Mouse (Mus musculus) embryonic fibroblast, embryonic 13.5 days (primary cell): Measurements from ENCODE around the gene Lingo1.

Experiments used
- CTCF ChIP-seq: IDR thresholded peaks from 2 replicates; pipeline ENCODE4 v1.5.1; 2011; ENCODE audit warnings: mild to moderate bottlenecking, control low read depth, low read length, moderate library complexity, borderline replicate concordance; ENCODE audit not compliant: insufficient read depth
- POLR2A ChIP-seq: IDR thresholded peaks from 2 replicates; pipeline ENCODE4 v1.6.1; 2011; ENCODE audit warnings: low read depth, mild to moderate bottlenecking, control low read depth, low read length, moderate library complexity

- TF ChIP-seq POLR2A (no peak), CTCF (no peak)
Measured at GRCm38 (mm10) chr9:56582628-56583027, 213.6 kb downstream of the Lingo1 start.
